Mouse (Mus musculus): Measurements from ENCODE around the gene Hist1h4a.

DNA sequence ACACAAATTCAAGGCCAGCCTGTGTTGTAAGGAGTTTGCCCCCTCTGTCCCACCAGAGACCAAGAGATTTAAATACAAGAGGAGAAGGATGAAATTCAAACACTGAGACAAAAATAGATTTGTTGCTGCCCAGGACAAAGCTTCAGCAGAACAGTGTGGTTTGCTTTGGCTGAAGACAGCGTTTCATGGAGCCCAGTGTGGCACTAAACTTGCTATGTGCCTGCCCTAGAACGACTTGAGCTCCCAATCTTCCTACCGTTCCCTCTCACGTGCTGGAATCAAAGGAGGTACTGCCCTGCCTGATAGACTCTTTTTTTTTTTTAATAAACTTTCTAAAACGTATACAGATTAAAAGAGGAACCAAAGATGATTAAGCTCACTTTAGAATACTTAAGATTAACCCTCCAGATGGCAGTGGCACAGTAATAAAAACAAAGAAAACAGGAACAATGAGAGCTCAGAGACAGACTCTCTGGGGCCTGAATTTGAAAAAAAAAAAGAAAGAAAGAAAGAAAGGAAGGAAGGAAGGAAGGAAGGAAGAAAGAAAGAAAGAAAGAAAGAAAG is 7.9 kb upstream of the Hist1h4a start:
- TF ChIP-seq CTCF (IDR thresholded peaks at IDR 0.05; ENCODE audit: low read depth) (no peak), EP300 (IDR thresholded peaks at IDR 0.05; ENCODE audit: low read depth) (no peak)
